Mouse (Mus musculus): Measurements from ENCODE around the gene Bhlha15. TPM values are rescaled to one million over a fixed set of nuclear protein-coding genes. Genes with fewer than 3 reads are reported as not detected.

Bhlha15 gene
- polyA plus RNA-seq, 2 experiments = 0.28 to 0.39 TPM

GRCm38 (mm10) chr5:144200616-144201015 is 10.5 kb downstream of the Bhlha15 start:
- no peaks in the 10 kb centered on the region for H3K4me1 ChIP-seq (replicated peaks; ENCODE audit: control insufficient read depth in 2 of 2, insufficient read depth in 2 of 2, low read length in 1 of 2)
- H3K4me3 ChIP-seq (ENCODE audit: insufficient read depth in 1 of 2, low read depth in 2 of 2, low read length in 2 of 2) = no peak overlapping the region
- no peak overlapping the region for H3K4me2 ChIP-seq (ENCODE audit: low read depth)
- no peaks in the 10 kb centered on the region for H3K27me3 ChIP-seq (ENCODE audit: control insufficient read depth, insufficient read depth, low read length)
- DNase-seq (ENCODE audit: low read depth in 3 of 3, low spot score in 3 of 3) (no peak), ATAC-seq (ENCODE audit: insufficient read depth) (no peak)
- no peaks in the 10 kb centered on the region for H3K36me3 ChIP-seq (replicated peaks; ENCODE audit: control insufficient read depth, insufficient read depth, low read depth)
- WGBS (ENCODE audit: insufficient replicate concordance) = 83% methylated on average over 11 of the region's 11 CpGs
- no peak overlapping the region for H3K27ac ChIP-seq
- no peaks in the 10 kb centered on the region for H3K9me3 ChIP-seq (ENCODE audit: control insufficient read depth, low read length)
- TF ChIP-seq CTCF (IDR thresholded peaks at IDR 0.05; ENCODE audit: low read depth) = no peak
- TF ChIP-seq EP300 (IDR thresholded peaks at IDR 0.05; ENCODE audit: low read depth) = no peak
- H3K9ac ChIP-seq (replicated peaks) = no peak overlapping the region

- Histone ChIP-seq H3K36me3 (replicated peaks; ENCODE audit: control insufficient read depth, insufficient read depth, low read depth) (no peaks in the 10 kb centered on the region), H3K27me3 (ENCODE audit: control insufficient read depth, insufficient read depth, low read length) (no peaks in the 10 kb centered on the region), H3K4me2 (ENCODE audit: low read depth) (no peak overlapping the region), H3K27ac (no peak overlapping the region), H3K9ac (replicated peaks) (no peak overlapping the region), H3K9me3 (ENCODE audit: control insufficient read depth, low read length) (no peaks in the 10 kb centered on the region), H3K4me1 (replicated peaks; ENCODE audit: control insufficient read depth in 2 of 2, insufficient read depth in 2 of 2, low read length in 1 of 2) (no peaks in the 10 kb centered on the region), H3K4me3 (ENCODE audit: insufficient read depth in 1 of 2, low read depth in 2 of 2, low read length in 2 of 2) (no peak overlapping the region)
- no peak for TF ChIP-seq EP300 (IDR thresholded peaks at IDR 0.05; ENCODE audit: low read depth)
- TF ChIP-seq CTCF (IDR thresholded peaks at IDR 0.05; ENCODE audit: low read depth) = peak; percentile 52
- DNase-seq (ENCODE audit: low read depth in 3 of 3, low spot score in 3 of 3) (no peak), ATAC-seq (ENCODE audit: insufficient read depth) (no peak)
- 80% methylated on average over 6 of the region's 6 CpGs for WGBS (ENCODE audit: insufficient replicate concordance)
Measured at GRCm38 (mm10) chr5:144202430-144202829, 12.3 kb downstream of the Bhlha15 start.

GRCm38 (mm10) chr5:144203398-144203959 is 13.4 kb downstream of the Bhlha15 start:
- H3K27me3 ChIP-seq (ENCODE audit: control insufficient read depth, insufficient read depth, low read length) = no peaks in the 10 kb centered on the region
- WGBS (ENCODE audit: insufficient replicate concordance) = 77% methylated on average over 10 of the region's 10 CpGs
- H3K9ac ChIP-seq (replicated peaks) = no peak overlapping the region
- no peaks in the 10 kb centered on the region for H3K9me3 ChIP-seq (ENCODE audit: control insufficient read depth, low read length)
- DNase-seq (ENCODE audit: low read depth in 3 of 3, low spot score in 3 of 3) = no peak
- no peaks in the 10 kb centered on the region for H3K36me3 ChIP-seq (replicated peaks; ENCODE audit: control insufficient read depth, insufficient read depth, low read depth)
- no peak for ATAC-seq (ENCODE audit: insufficient read depth)
- no peak for TF ChIP-seq CTCF (IDR thresholded peaks at IDR 0.05; ENCODE audit: low read depth)
- TF ChIP-seq EP300 (IDR thresholded peaks at IDR 0.05; ENCODE audit: low read depth) = no peak
- H3K4me3 ChIP-seq (ENCODE audit: insufficient read depth in 1 of 2, low read depth in 2 of 2, low read length in 2 of 2) = no peak overlapping the region
- no peak overlapping the region for H3K27ac ChIP-seq
- no peaks in the 10 kb centered on the region for H3K4me1 ChIP-seq (replicated peaks; ENCODE audit: control insufficient read depth in 2 of 2, insufficient read depth in 2 of 2, low read length in 1 of 2)
- H3K4me2 ChIP-seq (ENCODE audit: low read depth) = no peak overlapping the region

- ATAC-seq (ENCODE audit: insufficient read depth) (no peak), DNase-seq (ENCODE audit: low read depth in 3 of 3, low spot score in 3 of 3) (no peak)
- Histone ChIP-seq H3K36me3 (replicated peaks; ENCODE audit: control insufficient read depth, insufficient read depth, low read depth) (no peaks in the 10 kb centered on the region), H3K9me3 (ENCODE audit: control insufficient read depth, low read length) (no peaks in the 10 kb centered on the region), H3K9ac (replicated peaks) (no peak overlapping the region), H3K4me3 (ENCODE audit: insufficient read depth in 1 of 2, low read depth in 2 of 2, low read length in 2 of 2) (no peak overlapping the region), H3K27ac (no peak overlapping the region), H3K4me2 (ENCODE audit: low read depth) (no peak overlapping the region), H3K4me1 (replicated peaks; ENCODE audit: control insufficient read depth in 2 of 2, insufficient read depth in 2 of 2, low read length in 1 of 2) (no peaks in the 10 kb centered on the region), H3K27me3 (ENCODE audit: control insufficient read depth, insufficient read depth, low read length) (no peaks in the 10 kb centered on the region)
- 72% methylated on average over 12 of the region's 12 CpGs for WGBS (ENCODE audit: insufficient replicate concordance)
- TF ChIP-seq EP300 (IDR thresholded peaks at IDR 0.05; ENCODE audit: low read depth) = no peak
- no peak for TF ChIP-seq CTCF (IDR thresholded peaks at IDR 0.05; ENCODE audit: low read depth)
Measured at GRCm38 (mm10) chr5:144204303-144204702, 14.2 kb downstream of the Bhlha15 start.

- TF ChIP-seq EP300 (IDR thresholded peaks at IDR 0.05; ENCODE audit: low read depth) (no peak), CTCF (IDR thresholded peaks at IDR 0.05; ENCODE audit: low read depth) (no peak)
- WGBS (ENCODE audit: insufficient replicate concordance) = 70% methylated on average over 10 of the region's 10 CpGs
Measured at GRCm38 (mm10) chr5:144204911-144205310, 14.8 kb downstream of the Bhlha15 start.

More at GRCm38 (mm10) chr5:144204911-144205310, 14.8 kb downstream of the Bhlha15 start:
- Histone ChIP-seq H3K4me2 (ENCODE audit: low read depth) (no peak overlapping the region), H3K27me3 (ENCODE audit: control insufficient read depth, insufficient read depth, low read length) (no peaks in the 10 kb centered on the region), H3K36me3 (replicated peaks; ENCODE audit: control insufficient read depth, insufficient read depth, low read depth) (no peaks in the 10 kb centered on the region), H3K9me3 (ENCODE audit: control insufficient read depth, low read length) (no peaks in the 10 kb centered on the region), H3K4me3 (ENCODE audit: insufficient read depth in 1 of 2, low read depth in 2 of 2, low read length in 2 of 2) (no peak overlapping the region), H3K9ac (replicated peaks) (no peak overlapping the region), H3K27ac (no peak overlapping the region), H3K4me1 (replicated peaks; ENCODE audit: control insufficient read depth in 2 of 2, insufficient read depth in 2 of 2, low read length in 1 of 2) (no peaks in the 10 kb centered on the region)
- DNase-seq (ENCODE audit: low read depth in 3 of 3, low spot score in 3 of 3) (no peak), ATAC-seq (ENCODE audit: insufficient read depth) (no peak)
